Mouse (Mus musculus): ENCODE measurements around the gene Skor1.
A peak's percentile ranks its signal among the peaks of the same experiment; 100 is the strongest.

Skor1 gene

GRCm38 (mm10) chr9:63132673-63133601 is 15.8 kb downstream of the Skor1 start:
- DNase-seq = peak; percentile 93 to 98

- DNase-seq = peak; percentile 66 to 80
Observed at GRCm38 (mm10) chr9:63131957-63132602, 16.7 kb downstream of the Skor1 start.

DNA sequence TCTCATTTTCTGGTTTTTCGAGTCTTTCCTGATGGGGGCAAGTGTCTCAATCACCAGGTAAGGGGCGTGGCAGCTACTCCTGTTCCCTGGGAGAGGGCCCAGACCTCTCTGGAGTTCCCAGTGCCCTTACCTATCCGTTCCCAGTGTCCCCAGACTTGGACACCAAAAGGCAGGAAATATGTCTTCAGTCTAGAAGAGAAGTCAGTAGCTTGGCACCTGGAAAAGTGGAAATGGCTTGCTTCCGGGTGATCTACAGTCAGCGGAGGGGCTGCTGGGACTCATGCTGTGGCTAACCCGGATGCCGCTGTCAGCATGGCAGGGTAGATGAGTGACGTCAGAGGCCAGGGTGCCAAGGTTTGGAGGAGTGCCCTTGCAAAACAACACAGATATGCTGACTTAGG is 19.1 kb downstream of the Skor1 start:
- peak in 1 of 2 experiments; percentile 61 for DNase-seq

DNA sequence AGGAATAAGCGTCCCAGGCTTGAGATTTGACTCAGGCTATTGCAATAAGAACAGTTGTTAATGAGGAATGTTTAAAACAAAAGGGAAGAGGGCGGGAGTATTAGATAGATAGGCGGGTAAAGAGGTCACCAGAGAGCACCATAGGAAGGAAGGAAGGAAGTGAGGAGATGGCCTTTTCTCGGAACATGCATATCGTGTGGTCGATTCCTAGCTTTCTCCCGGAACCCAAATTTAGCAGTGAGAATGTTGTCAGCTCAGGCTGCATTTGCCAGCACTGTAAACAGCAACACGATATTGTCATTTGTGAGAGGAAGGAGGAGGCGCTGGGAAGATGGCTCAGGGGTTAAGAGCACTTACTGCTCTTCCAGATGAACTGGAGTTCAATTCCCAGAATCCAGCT is 24.2 kb downstream of the Skor1 start:
- no peak for DNase-seq

- DNase-seq = peak; percentile 91 to 95
Observed at GRCm38 (mm10) chr9:63123451-63124438, 25.0 kb downstream of the Skor1 start.

DNA sequence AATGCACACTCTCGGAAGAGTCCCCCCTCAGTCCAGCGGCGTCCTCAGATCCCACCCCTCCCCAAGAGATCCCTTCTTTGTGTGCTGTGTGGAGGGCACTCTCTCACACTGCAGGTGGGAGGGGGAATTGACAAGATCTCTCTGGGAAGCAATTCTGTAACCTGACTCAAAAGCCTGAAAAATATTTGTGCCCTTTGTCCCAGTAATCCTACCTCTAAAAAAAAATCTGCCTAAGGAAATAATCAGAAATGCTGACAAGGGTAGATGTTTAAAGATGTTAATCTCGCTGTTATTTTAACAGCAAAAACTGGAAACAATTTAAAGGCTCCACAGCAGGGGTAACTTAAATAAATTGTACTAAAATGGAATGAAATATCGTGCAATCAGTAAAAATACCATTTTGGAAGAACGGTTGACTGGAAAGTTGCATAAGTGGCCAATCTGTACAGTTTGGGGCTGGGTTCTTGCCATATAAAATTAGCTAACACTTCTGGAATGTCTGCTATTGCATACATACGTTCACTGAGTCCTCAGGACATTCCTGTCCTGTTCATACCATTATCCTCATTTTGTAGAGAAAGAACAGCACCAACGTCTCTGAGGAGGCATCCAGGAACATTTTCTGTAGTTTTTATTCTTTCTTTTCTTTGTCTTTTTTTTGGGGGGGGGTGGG is 26.5 kb downstream of the Skor1 start:
- DNase-seq = no peak

DNA sequence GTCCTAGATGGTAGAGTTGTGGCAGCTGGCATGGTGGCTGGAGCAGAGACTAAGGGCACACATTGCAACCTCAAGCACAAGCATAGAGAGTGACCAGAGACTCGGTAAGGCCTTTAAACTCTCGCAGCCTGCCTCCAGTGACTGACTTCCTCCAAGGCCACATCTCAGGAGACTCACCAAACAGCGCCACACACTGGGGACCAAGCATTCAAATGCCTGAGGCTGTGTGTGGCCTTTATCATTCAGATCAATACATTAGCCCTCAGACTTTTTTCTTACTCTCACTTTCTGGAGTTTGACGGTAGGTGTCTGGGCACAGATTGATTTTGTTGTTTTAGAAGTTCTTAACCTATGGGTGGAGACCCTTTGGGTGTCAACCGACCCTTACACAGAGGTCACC is 30.4 kb downstream of the Skor1 start:
- no peak for DNase-seq

- DNase-seq = peak in 1 of 2 experiments; percentile 42
Observed at GRCm38 (mm10) chr9:63112514-63112913, 36.2 kb downstream of the Skor1 start.

DNA sequence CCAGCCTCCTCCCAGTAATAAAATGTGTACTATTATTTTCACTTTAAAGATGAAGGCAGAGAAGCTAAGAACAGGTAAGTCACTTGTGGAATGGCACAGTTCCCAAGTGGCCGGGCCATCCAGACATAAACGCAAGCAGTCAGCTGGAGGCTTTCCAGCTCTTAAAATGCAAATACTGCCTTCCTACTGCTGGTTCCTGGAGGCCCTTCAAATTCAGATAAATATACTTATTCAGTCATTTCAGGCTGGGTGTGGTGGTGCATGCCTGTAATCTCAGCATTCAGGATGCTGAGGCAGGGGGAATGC is 39.0 kb downstream of the Skor1 start:
- peak; percentile 44 to 60 for DNase-seq

- peak; percentile 99 to 100 for DNase-seq
Observed at GRCm38 (mm10) chr9:63109020-63109781, 39.6 kb downstream of the Skor1 start.

DNA sequence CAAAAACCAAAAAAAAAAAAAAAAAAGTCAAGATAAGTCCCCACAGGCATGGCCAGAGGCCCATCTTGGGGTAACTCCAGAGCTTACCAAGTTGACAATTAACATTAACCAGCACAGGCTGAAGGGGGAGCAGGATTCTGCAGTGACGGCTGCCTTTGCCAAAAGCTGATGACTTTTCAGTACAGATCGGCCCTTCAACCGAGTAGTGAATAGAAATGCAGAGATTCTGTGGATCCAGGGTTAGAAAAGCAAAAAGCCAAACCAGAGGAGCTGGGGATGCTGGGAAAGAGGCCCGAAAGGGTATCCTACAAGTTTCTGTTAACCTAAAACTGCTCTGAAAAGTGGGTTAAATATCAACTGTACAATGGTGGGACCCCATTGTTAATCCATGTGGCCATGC is 40.2 kb downstream of the Skor1 start:
- DNase-seq = peak; percentile 69 to 77

DNA sequence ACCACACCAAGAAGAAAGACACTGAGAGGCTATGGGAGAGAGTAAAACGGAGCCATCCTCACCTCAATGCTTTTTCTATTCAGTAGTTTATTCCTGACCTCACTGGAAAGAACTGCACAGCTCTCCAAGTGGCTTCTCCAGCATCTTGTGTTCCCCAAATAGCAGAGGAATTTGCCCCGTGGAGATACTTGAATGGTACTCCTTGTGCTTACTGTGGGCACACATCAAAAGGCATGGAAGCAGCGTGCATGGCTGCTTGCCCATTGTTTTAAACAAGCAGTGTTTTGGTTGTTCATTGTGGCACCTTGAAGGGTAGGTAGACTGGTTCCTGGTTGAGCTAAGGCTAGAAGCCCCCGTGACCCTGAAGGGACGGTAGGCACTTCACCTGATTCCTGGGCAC is 48.1 kb downstream of the Skor1 start:
- DNase-seq = no peak

DNA sequence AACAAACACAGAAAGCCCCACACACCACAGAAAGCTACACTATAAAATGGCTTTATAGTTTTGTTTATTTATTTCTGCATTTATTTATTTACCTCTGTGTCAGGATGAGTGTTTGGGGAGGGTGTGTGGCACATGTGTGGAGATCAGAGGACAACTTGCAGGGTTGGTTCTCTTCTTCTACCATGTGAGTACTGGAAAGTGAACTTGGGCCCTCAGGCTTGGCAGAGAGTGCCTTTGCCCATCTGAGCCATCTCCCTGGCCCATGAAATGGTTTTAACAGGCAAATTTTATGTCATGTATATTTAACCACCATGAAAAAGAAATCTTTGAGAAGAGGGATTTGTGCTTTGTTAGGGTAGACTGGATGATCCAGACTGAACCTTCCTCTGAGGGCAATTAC is 48.9 kb downstream of the Skor1 start:
- DNase-seq = no peak

DNA sequence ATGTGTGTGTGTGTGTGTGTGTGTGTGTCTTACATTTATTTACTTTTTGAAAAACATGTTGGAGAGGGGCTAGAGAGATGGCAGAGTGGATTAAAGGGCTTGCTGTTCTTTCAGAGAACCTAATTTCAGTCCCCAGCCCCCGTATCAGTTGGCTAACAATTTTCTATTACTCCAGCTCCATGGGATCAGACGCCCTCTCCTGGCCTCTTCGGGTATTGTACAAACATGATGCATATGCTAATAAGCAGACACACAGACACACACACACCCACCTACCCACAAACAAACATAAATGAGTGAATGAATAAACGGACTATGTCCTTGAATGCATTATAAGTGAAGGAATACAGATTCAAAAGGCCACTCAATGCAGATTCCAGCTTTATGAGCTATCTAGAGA is 49.4 kb downstream of the Skor1 start:
- no peak for DNase-seq

GRCm38 (mm10) chr9:63098887-63099286 is 49.9 kb downstream of the Skor1 start:
- DNase-seq = peak in 1 of 2 experiments; percentile 43

DNA sequence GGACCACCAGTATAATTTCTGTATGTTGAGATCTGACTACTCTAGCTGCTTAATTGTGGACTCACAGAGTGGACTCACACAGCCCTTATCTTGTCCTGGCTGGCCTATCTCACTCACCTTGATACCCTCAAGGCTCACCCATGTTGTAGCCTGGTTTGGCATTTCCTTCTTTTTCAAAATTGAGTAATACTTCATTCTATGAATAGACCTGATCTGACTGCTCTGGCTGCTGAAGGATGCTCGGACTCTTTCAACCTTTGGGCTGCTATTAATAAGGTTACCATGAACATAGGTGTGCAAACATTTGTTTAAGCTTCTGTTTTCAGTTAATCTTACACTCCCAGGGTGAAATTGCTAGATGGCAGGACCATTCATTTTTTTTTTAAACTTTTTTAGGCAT is 51.6 kb downstream of the Skor1 start:
- DNase-seq = no peak

GRCm38 (mm10) chr9:63094030-63094429 is 54.7 kb downstream of the Skor1 start:
- no peak for DNase-seq

DNA sequence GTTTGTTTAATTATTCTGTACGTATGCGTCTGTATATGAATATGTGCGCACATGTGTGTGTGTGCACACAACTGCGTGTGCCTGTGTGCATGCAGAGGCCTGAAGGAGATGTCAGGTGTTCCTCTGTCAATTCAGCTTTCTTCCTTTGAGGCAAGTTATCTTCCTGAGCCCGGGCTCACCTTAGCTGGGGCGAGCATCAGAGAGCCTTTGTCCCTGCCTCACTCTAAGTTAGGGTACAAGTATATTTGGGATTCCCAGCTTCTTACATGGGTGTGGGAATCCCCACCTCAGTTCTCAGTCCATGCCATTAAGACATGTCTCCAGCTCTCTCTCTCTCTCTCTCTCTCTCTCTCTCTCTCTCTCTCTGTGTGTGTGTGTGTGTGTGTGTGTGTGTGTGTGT is 56.2 kb downstream of the Skor1 start:
- no peak for DNase-seq

DNA sequence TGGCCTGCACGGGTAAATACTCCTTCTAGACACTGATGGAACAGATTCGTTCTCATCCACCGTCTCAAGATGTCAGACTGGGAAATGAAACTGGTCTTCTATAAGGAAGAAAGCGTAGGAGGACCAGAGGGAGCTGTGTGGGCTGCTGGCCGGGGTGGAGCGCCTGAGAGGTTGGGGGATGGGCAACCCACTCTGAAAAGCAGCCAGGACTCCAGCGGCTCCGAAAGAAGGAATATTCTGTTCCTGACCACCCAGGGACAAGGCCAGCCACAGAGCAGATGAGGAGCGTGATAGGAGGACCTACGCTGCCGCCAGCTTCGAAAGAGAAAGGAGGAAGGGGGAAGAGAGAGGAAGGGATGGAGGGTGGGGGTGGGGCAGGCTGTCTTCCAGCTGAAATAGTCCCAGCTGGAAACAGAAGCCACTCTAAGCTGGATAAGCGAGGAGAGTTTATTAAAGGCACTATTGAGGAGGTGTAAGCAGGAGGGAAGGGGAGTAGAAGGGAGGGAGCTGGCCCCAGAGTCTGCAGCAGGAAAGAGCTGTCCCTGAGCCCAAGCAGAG is 56.7 kb downstream of the Skor1 start:
- peak; percentile 75 to 81 for DNase-seq

- DNase-seq = peak; percentile 69 to 79
Observed at GRCm38 (mm10) chr9:63091101-63091921, 57.5 kb downstream of the Skor1 start.
